Mouse (Mus musculus) CD4-positive, CD25-positive, alpha-beta regulatory T cell, adult 4 months (primary cell): Measurements from ENCODE around the gene Rtn4. TPM values are rescaled to one million over a fixed set of nuclear protein-coding genes. Genes with fewer than 3 reads are reported as not detected.
"Not testable (repeated sequence)": the region's sequence is repeated elsewhere in the genome, so short reads cannot be mapped to it uniquely, and the experiment has no call there.

Source experiments
- ATAC-seq: one replicate; pipeline ENCODE4 v1.8.0; 2017
- polyA plus RNA-seq, 2 experiments: library from polyadenylated mRNA; unstranded; fragments of 100-300 nt; shearing (Covaris generic); gene quantifications; one replicate each; pipeline ENCODE4 v1.2.1; 2017

The Rtn4 gene
- polyA plus RNA-seq, 2 experiments from 2014 or later, result 26.0 to 29.7 TPM

DNA sequence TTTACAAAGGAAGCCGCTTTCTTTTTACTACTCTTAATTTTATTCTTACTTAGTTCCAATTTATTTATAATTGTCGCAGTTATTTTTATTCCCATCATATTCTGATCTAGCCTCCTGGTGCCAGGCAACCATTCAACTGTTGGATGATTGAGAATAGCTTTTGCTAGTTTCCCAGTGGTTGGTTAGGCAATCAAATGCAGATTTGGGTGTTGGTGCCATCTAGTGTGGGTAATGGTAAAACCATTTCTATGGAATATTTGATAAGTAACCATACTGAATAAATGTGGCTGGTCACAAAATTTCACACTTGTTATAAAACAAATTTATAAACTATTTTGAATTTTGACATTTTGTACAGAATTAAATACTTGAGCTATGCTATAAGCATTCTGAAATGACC, 22.0 kb downstream of the Rtn4 start:
- ATAC-seq, result peak; percentile 51

DNA sequence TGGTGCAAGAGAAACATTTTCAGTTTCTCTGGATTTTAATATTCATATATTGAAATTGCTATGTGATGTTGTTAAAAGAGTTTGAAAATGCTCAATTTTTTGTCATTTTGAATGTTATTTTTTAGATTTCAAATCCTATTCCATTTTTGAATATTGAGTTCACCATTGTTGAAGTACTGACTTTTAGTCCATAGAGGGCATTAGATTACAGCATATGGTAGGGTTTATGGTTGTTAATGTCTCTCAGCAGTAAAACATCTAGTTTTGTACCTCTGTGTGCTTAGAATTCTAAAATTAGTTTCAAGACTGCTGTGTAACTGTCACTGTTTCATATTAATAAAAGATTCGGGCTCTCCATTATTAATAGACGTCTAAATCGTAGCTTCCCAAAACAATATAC, 22.8 kb downstream of the Rtn4 start:
- no peak for ATAC-seq

DNA sequence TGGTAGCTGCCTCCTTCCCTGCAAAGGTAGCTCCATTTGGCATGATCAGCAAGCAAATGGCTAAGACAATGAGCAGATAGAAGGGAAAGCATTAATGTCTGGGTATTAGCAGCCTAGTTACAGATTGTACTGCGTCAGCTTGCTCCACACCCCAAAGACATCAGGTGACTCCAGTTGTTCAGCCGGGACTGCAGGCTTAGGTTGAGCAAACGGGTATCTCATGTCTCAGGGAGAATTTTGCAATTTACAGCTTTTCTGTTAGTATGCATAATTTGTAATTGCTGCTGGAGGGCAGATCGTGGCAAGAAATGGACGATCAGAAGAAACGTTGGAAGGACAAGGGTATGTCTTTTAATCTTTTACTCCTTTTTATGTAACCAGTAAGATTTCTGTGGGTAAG, 25.8 kb downstream of the Rtn4 start:
- ATAC-seq, result peak; percentile 30

DNA sequence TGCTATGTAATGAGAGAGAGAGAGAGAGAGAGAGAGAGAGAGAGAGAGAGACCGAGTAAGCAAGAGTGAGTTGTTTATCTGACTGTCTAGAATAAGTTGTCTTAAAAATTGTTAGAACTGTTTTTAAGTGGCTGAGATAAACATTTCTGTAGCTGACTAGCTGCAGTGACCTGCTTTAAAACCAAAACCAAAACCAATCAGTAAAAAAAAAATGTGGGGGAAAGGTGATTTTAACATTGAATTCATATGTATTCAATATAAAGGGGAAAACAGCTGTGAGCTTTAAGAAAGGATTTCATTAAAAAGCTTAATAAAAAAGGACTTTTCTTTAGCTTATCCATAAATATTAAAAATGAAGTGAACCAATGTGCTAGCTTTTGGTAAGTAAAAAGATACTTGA, 26.9 kb downstream of the Rtn4 start:
- ATAC-seq, result peak; percentile 41

DNA sequence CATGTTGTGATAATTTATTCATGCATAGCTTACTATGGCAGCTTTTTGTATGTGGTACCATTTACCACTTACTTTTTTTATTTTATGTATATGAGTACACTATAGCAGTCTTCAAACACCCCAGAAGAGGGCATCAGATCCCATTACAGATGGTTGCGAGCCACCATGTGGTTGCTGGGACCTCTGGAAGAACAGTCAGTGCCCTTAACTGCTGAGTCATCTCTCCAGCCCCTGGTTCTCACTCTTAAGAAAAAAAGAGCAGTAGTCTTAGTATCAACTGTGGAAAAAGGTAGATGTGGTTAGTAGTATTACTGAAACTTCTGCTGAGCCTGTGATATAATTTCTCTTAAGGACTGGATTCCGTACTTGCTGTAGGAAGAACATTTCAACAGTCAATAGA, 31.5 kb downstream of the Rtn4 start:
- ATAC-seq, result no peak

DNA sequence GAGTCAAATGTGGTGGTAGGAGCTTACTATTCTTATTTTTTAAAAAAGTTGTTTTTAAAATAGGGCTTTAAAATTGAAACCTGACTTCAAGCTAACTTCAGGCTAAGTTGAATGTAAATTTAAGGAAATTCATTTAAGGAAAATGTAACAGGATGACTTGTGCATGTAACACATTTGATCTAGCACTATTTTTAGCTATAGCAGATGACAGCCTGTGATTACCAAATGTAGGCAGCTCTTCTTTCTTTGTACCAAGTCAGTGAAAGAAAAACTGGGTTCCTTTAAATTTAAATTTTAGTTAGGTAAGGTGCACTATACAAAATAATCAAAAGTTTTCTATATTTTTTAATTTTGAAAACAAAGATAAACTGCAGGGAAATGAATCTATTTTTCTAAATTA, 32.4 kb downstream of the Rtn4 start:
- ATAC-seq, result no peak

DNA sequence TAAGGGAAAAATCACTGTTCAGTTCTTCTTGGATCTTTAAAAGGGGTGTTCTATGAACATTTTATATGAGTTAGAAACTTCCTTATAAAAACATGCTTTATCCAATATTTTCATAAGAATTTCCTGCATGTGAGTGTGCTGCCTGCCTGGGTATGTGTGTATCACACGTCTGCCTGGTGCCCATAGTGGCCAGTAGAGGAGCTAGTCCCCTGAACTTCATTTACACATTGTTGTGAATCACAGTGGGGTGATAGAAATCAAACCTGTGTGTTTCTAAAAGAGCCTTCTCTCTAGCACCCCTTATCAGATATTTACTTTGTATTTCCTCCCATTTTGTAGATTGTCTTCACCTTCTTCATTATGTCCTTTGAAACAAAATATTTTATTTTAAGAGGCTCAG, 32.9 kb downstream of the Rtn4 start:
- ATAC-seq, result no peak

DNA sequence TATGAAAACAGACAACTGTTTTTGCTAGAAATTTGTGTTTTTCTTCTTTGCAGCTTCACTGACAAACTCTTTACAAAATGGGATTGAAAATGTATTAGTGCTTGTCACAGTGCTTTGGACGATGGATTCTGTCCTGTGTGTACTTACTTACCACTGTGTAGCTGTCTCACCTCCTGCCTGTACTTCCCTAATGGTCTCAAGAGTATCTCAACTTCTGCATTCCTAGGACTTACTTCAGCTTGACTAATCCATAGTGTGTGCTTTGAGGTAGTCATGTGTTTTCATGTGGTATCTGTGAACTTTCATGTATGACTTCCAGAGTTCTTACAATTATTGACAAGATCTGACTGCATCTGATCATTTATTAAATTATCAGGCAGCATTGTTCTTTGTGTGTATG, 35.2 kb downstream of the Rtn4 start:
- ATAC-seq, result no peak

DNA sequence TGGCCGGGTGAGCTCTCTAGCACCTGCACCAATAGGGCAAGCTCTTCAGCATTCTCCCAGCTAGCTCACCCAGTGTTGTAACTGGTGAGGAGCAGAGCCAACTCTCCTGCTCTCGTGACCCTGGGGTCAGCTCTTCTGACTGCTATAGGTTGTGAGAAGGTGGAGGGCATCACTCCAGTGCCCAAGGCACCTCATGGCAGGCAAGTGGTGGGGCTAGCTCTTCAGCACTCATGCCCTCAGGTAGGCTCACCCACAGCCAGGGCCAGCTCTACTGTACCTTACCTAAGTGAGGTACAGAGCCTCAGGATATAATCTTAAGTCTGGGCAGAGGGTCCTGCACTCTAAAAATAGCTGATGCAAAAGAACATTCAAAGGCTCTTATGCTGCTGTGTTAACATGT, 47.0 kb downstream of the Rtn4 start:
- no peak for ATAC-seq

DNA sequence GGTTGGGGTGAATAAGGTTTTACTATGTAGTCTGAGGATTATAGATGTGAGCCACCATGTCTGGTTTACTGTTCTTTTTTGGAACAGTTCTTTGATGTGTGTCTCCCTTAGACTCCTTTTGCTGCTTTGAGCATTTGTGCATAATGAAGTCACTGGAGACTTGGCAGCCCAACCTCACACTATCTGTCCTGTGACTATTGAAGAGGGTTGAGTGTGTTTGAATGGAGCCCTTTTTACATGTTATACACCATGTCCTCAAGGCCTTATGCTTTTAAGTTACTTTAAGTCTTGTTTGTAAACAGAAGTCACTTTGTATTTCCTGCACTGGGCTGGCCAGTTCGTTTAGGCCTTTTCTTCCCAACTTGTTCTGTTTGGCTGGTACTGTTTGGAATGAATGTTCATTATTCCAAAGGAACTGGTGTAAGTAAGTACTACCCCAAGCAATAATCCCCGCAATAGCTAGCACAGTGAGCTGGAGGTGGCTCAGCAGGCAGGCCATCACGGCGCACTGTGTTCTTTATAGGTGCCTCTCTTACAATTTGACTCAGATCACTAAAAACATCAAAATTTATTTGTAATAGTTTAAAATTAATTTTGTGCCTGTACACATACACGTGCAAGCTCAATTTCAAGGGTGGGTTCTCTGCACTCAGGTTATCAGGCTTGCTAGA, 52.1 kb downstream of the Rtn4 start:
- ATAC-seq, result no peak

DNA sequence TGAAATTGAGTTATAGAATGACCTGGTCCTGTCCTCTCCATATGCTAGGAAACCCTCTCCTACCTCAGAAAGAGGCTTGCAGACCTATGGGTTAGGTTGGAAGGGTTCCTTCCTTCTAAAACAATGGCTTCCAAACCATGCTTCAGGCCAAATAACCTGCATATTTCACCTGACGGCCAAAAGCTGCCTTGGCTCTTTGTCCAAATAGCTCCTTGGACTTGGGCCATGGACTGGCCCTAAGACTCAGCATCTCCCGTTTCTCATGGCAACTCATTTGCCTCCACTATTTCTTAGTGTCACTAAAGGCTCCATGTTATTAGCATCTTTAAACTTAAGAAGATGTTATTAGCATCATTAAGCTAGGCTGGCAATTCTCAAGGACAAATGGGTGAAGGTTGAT, 52.8 kb downstream of the Rtn4 start:
- ATAC-seq, result no peak

DNA sequence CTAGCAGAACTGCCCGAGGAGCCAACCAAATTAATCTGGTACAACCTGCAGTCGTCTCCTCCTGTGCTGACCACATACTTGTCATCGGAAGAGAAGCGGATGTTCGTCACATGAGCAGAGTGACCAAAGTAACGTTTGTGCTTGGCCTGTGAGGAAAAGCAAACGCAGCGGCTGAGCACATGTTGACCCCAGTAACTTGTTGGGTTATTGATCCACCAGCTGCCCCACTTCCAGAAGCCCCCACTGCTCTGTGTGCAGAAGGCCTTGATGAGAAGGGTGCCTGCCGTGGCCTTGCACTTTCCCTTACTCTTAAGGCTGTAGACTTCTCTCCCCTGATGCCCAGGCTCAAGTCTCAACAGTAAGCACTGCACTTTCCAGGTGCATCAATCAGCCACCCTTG, 53.5 kb downstream of the Rtn4 start:
- ATAC-seq, result no peak

DNA sequence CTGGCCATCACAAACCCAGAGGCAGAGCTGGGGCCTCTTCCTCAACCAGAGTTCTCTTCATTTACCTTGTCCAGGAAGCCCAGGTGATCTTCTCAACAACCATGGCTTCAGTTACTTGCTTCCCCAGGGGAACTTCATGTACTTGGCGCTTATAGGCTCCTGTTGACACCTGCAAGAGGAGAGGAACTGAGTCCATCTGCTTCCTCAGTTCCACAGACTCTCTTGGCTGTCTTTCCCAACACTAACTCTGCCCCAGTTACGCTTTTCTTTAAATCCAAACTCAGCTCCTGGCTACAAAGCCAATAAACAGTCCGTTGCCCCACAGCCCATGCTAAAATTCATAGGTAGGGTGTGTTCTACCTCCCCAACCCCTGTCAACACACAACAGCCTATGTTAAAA, 54.6 kb downstream of the Rtn4 start:
- no peak for ATAC-seq

DNA sequence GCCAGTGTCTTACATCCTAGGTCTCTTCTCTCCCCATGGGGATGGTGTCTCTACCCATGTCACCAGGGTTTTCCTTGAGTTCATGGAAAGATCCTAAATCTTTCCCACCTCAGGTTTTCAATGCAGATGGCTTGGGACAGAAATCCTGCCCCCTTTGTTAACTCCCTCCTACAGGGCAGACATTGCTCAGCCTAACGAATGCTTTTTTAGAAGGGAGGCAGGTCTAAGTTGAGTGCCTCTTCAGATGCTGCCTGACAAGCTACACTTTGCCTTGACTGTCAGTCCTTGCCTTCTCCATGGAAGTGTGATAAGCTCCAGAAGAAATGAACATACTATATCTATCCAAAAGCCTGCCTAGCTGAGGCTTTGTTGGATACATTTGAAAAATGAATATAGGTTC, 55.1 kb downstream of the Rtn4 start:
- ATAC-seq, result no peak

DNA sequence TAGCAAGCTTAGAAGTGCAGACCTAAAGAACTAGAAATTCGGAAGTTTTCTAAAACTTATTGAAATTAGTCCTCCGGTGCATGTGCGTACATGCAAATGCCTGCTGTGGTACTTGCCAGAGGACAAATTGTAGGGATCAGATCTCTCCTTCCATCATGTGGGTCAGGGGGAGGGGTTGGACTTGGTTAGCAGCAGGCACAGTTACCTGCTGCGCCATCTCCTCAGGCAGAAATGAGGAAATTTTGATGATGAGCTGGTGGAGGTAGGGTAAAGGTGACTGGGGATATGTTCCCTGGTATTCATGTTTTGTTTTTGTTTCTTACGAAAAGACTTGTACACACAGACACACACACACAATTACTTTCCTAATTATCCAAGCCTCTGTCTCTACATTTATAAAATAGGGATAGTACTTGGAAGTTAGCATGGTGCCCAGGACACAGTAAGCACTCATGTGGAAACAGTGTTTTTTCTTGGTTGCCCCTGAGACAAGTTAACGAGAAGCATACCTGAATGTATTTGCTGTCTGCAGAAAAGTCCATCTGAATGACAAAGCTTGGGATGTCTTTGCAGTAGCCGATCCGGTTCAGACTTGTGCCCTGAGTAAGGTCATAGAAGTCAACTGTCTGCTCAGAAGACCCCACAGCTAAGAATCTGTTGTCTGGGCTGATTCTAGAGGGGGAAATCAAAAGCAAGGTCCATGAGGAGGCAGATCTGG, 56.2 kb downstream of the Rtn4 start:
- ATAC-seq, result no peak

DNA sequence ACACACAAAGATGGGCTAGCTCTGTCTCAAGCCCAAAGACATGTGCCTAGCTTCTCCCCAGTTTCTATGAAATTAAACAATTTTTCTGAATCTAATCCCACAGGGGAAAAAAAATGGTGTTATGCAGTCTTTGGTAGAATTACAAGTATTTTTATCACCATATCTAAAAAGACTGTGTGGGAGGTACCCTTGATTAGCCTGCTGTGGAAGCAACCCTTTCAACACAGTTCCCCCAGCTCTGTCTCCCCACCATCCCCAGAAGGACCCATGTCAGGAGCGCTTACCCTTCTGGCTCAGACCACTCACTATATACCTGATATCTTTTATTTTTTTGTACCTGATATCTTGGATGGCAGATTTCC, 56.7 kb downstream of the Rtn4 start:
- no peak for ATAC-seq

DNA sequence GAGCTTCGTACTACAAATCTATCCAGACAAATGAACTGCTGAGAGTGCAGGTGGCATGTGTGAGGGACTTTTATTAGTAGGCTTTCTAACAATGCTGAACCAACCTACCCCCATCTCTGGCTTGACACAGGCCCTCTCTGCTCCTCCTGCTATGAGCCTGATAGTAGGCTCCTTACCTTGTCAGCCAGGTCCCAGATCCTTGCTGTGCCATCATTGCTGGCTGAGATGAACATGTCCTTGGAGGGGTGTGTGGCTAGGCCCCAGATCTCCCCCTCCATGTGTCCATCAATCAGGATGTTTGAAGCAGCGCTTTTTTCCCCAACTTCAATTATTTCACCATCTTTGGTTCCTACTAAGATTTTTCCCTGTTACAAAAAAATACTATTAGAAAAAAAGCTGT, 58.3 kb downstream of the Rtn4 start:
- no peak for ATAC-seq

DNA sequence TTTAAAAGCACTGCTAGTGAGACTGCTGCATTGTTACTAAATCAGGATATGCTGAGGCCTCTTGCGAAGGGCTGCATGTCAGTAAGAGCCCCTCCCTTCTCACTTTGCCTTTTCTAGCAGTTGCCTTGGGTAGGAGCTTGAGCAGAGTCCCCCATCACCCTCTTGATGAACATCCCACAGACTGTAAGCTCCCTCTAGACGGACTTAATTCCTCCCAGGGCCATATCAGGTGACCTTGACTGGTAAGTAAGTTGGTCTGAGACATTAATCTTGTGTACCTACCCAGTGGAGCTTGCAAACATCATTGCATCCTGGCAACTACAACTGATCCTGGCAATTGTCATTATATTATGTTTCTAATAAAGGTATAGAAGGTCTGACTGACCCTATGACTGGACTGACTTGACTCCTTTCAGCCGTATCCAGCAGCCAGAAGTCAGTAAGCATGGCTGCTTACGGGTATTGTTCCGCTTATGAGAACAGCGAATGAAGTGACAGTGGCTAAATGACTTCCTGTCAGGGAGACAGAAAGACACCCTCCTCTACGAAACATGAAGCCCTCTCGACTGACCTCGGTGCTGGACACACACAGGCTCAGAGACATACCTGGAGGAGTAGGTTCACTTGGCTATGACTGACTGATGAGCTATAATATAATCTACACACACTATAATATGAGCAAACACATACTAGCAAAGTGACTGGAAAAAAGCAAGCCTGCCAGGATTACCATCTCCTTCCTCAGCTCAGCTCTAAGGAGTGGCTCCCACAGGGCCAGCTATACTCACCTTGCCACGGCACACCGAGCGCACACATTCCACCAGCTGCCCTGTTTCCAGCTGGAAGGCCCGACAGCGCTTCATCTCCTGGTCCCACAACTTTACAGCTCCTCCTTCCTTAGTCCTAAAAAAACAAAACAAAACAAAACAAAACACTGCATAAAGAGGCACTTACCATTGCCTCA, 59.2 kb downstream of the Rtn4 start:
- ATAC-seq, result no peak

DNA sequence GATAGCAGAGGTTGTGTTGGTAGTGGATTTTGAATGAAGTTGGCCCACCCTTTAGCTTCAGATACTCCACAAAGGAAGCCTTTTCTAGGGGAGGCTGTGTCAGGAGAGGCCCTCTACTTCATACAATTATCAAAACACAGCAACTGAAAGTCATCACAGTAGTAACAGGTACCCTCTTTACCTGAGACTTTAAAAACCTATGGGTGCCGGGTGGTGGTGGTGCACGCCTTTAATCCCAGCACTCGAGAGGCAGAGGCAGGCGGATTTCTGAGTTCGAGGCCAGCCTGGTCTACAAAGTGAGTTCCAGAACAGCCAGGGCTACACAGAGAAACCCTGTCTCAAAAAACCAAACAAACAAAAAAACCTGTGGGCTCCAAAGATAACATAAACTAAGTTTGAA, 63.3 kb downstream of the Rtn4 start:
- not testable (repeated sequence) for ATAC-seq

DNA sequence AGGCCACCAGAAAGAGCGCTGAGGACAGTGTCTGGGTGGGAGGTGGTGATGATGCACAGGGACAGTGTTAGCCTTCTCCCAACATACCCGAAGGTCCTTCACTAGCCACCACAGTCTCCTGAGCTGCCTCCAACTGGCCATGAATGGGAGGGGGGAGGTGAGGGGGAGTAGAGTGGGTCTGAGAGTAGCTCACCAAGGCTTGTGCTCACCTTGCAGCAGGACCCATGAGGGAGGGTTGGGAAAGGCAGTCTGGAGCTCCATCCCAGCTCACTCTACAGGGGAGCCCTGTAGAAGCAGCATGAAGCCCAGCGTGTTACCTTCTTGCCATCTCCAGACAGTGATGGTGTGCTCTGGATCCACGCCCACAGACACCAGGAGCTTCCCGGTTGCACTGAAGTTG, 65.9 kb downstream of the Rtn4 start:
- no peak for ATAC-seq

DNA sequence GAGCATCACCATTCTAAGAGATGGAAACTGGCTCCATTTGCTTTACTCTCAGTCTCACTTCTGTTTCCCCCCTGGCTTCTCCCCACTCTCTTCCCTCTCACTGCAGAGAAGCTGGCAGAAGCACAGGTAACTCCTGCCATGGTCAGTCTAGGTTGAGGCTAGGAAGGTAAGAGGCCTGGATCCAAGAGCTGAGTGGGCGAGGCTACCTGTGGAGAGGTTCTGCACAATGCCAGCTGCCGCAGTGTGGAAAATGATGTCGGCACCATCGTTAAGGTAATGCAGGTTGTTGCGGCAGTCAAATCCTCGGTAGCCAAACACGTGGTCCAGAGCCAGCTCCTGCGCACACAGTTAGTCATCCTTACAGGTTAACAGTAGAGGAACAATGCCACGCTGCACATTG, 68.6 kb downstream of the Rtn4 start:
- ATAC-seq, result no peak

DNA sequence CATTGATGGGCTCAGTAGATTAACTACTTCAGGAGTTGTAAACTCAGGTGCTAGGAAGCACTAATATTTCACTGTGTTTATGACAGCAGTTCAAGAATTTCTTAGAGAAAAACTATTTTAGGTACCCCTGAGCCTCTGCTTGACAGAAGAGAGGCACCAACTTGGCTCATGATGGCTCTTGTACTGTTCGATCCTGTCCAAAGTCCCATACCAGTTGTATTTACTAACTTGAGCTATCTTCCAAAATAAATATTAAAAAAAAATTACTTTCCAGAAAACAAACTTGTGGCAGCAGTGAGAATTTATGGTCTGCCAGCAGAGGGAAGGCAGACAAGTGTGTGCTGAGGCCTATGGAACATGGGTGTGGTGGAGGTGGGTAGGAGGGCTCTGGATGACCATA, 70.0 kb downstream of the Rtn4 start:
- ATAC-seq, result no peak

DNA sequence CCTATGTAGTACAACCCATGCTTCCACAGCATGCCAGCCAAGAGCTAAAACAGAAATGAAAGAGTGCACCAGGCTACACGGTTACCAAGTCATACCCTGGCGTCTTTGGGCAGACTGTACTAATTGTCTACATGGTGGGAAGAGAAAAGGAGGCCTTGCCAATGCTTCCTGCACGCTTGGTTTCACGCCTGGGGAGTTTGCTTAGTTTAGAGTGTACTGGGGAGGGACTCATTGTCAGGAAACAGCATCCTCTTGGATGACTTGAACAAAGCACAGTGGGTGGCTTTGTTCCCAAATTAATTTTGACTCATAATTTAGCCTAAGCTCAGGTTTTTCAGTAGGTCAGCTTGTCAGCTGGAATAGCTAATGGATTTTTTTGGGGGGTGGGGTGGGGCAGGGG, 72.3 kb downstream of the Rtn4 start:
- ATAC-seq, result no peak
